ENCODE assay signal across 8 mouse cellular contexts in the genomic region with DNA sequence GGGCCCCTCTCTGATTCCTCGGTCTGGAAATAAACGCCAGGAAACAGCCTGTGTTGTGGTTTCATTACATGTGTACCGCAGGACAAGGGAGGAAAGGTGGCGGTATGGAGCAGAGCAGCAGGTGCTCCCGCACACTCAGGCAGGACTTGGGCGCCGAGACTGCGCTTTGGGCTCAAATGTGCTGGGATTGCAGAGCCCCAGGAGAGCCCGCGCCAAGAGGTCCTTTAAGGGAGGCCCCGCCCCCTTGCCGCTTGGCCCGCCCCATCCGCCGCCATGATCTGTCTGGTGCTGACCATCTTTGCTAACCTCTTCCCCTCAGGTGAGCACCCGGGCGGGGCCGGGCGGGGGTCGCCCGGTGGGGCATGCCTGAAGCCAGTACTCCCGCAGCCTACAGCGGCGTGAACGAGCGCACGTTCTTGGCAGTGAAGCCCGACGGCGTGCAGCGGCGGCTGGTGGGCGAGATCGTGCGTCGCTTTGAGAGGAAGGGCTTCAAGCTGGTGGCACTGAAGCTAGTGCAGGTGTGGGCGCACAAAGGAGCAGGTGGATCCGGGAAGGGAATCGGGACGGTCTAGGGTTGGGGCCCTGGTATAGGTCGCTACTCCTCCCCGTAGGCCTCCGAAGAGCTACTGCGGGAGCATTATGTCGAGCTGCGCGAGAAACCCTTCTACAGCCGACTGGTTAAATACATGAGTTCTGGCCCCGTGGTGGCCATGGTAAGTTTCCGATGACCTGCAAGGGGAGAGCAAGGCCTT. TPM values are rescaled to one million over a fixed set of nuclear protein-coding genes. Genes with fewer than 3 reads are reported as not detected.
DNase-seq lines count a peak whose midpoint lies in the region; ATAC-seq and TF ChIP-seq lines count a peak whose summit lies in the region.

A gene (plus strand): TSS at position 260 of the 752 bp plus-strand sequence.

- H3K9me3 ChIP-seq in ES-Bruce4 (replicated peaks; ENCODE audit: control insufficient read depth, insufficient read depth, low read length, poor library complexity, severe bottlenecking), result no peaks in the 10 kb centered on the region
- no peaks in the 10 kb centered on the region for H3K9me3 ChIP-seq in forebrain, embryonic 10.5 days
- H3K9me3 ChIP-seq in heart, embryonic 16.5 days (replicated peaks; ENCODE audit: control insufficient read depth, low read length), result no peaks in the 10 kb centered on the region
- H3K9me3 ChIP-seq in liver, postnatal 0 days (ENCODE audit: low read length), result no peaks in the 10 kb centered on the region
- H3K9me3 ChIP-seq in neural tube, embryonic 14.5 days (ENCODE audit: control insufficient read depth, low read length), result no peaks in the 10 kb centered on the region

- peaks cover 3% of the 10 kb centered on the region; the same call in 1 of the 2 replicates for H3K36me3 ChIP-seq in ES-Bruce4 (ENCODE audit: control insufficient read depth, insufficient read depth, low read length, poor library complexity, severe bottlenecking)
- H3K36me3 ChIP-seq in forebrain, embryonic 10.5 days (replicated peaks), result peaks cover 74% of the 10 kb centered on the region
- H3K36me3 ChIP-seq in heart, embryonic 16.5 days (ENCODE audit: control insufficient read depth, insufficient read depth), result peaks cover 38% of the 10 kb centered on the region
- H3K36me3 ChIP-seq in liver, postnatal 0 days (replicated peaks; ENCODE audit: insufficient read depth, low read length), result peaks cover 60% of the 10 kb centered on the region
- H3K36me3 ChIP-seq in neural tube, embryonic 14.5 days (ENCODE audit: control insufficient read depth, insufficient read depth, low read length), result peaks cover 65% of the 10 kb centered on the region
- no peaks in the 10 kb centered on the region; the same call in 1 of the 2 replicates for H3K36me3 ChIP-seq in testis, adult 2 months (ENCODE audit: control insufficient read depth, insufficient read depth, low read length)

- peak; percentile 59 for ATAC-seq in heart, embryonic 16.5 days (replicated peaks; ENCODE audit: extremely low read depth, insufficient read depth, low FRiP score)
- peak; percentile 72 for ATAC-seq in liver, postnatal 0 days
- peak; percentile 77 for ATAC-seq in neural tube, embryonic 14.5 days (ENCODE audit: low read depth)

- TF ChIP-seq EP300 in ES-Bruce4 (IDR thresholded peaks at IDR 0.05; ENCODE audit: insufficient read depth, low read depth, low read length), result 0 out of 2 replicates have a peak, but pooled peaks have one; percentile 5
- TF ChIP-seq EP300 in liver, postnatal 0 days (IDR thresholded peaks at IDR 0.05; ENCODE audit: low read depth), result no peak

- H3K4me2 ChIP-seq in heart, embryonic 16.5 days (ENCODE audit: low read depth, low read length), result peak within 1 kb of the TSS; percentile 99
- H3K4me2 ChIP-seq in liver, postnatal 0 days (ENCODE audit: low read depth, low read length), result peak within 1 kb of the TSS; percentile 87
- H3K4me2 ChIP-seq in neural tube, embryonic 14.5 days (ENCODE audit: low read depth, low read length), result peak within 1 kb of the TSS; percentile 95

- DNase-seq in c-Kit-positive CD71-negative TER-119-negative erythroid progenitor cells, embryonic 14.5 days (ENCODE audit: low read depth), result peak; percentile 54
- peak; percentile 77 for DNase-seq in forebrain, embryonic 10.5 days (ENCODE audit: extremely low spot score, low spot score)
- DNase-seq in kidney, postnatal 25 days, result peak; percentile 89 to 92
- DNase-seq in liver, postnatal 0 days, result peak; percentile 91

- H3K4me3 ChIP-seq in ES-Bruce4 (ENCODE audit: low read depth, low read length), result peak within 1 kb of the TSS; percentile 92
- H3K4me3 ChIP-seq in forebrain, embryonic 10.5 days, result peak within 1 kb of the TSS; percentile 83
- H3K4me3 ChIP-seq in heart, embryonic 16.5 days (ENCODE audit: low read length), result peak within 1 kb of the TSS; percentile 90
- peak within 1 kb of the TSS; percentile 86 for H3K4me3 ChIP-seq in liver, postnatal 0 days (ENCODE audit: low read depth, low read length)
- H3K4me3 ChIP-seq in neural tube, embryonic 14.5 days (ENCODE audit: low read depth, low read length), result peak within 1 kb of the TSS; percentile 81
- peak within 1 kb of the TSS; percentile 91 for H3K4me3 ChIP-seq in testis, adult 2 months (ENCODE audit: control insufficient read depth, low read depth, low read length)

- H3K27ac ChIP-seq in ES-Bruce4 (ENCODE audit: insufficient read depth, low read length), result peak within 1 kb of the TSS; percentile 69
- peak within 1 kb of the TSS; percentile 91 for H3K27ac ChIP-seq in forebrain, embryonic 10.5 days
- peak within 1 kb of the TSS; percentile 94 for H3K27ac ChIP-seq in heart, embryonic 16.5 days (ENCODE audit: low read length)
- H3K27ac ChIP-seq in liver, postnatal 0 days (ENCODE audit: low read depth), result peak within 1 kb of the TSS; percentile 76
- H3K27ac ChIP-seq in neural tube, embryonic 14.5 days (ENCODE audit: low read depth, low read length), result peak within 1 kb of the TSS; percentile 83
- H3K27ac ChIP-seq in testis, adult 2 months (ENCODE audit: control insufficient read depth, insufficient read depth, low read depth, low read length), result peak within 1 kb of the TSS; percentile 41

- 1% methylated on average over 50 of the region's 50 CpGs for WGBS in forebrain, embryonic 10.5 days
- WGBS in heart, embryonic 16.5 days, result 2% methylated on average over 50 of the region's 50 CpGs
- 2% methylated on average over 50 of the region's 50 CpGs for WGBS in liver, postnatal 0 days (ENCODE audit: insufficient replicate concordance)
- 1% methylated on average over 49 of the region's 50 CpGs for WGBS in neural tube, embryonic 14.5 days

- TF ChIP-seq CTCF in ES-Bruce4 (IDR thresholded peaks at IDR 0.05; ENCODE audit: low read depth, low read length), result no peak
- peak; percentile 34 for TF ChIP-seq CTCF in liver, postnatal 0 days (IDR thresholded peaks at IDR 0.05; ENCODE audit: low read depth)
- TF ChIP-seq CTCF in testis, adult 2 months (IDR thresholded peaks at IDR 0.05; ENCODE audit: control insufficient read depth, insufficient read depth, insufficient replicate concordance, low read depth, low read length), result no peak; the same call in 1 of the 2 replicates

- H3K9ac ChIP-seq in ES-Bruce4 (ENCODE audit: low read depth, poor library complexity, severe bottlenecking), result peak within 1 kb of the TSS; percentile 68
- H3K9ac ChIP-seq in heart, embryonic 16.5 days (ENCODE audit: low read length), result peak within 1 kb of the TSS; percentile 92
- peak within 1 kb of the TSS; percentile 89 for H3K9ac ChIP-seq in liver, postnatal 0 days (replicated peaks)
- peak within 1 kb of the TSS; percentile 85 for H3K9ac ChIP-seq in neural tube, embryonic 14.5 days (replicated peaks; ENCODE audit: low read depth, low read length)

- no peaks in the 10 kb centered on the region for H3K4me1 ChIP-seq in ES-Bruce4 (ENCODE audit: control insufficient read depth, insufficient read depth, low read length)
- peaks cover 49% of the 10 kb centered on the region for H3K4me1 ChIP-seq in forebrain, embryonic 10.5 days
- peaks cover 30% of the 10 kb centered on the region for H3K4me1 ChIP-seq in heart, embryonic 16.5 days (ENCODE audit: control insufficient read depth, insufficient read depth, low read length)
- H3K4me1 ChIP-seq in liver, postnatal 0 days (ENCODE audit: insufficient read depth), result peaks cover 23% of the 10 kb centered on the region
- H3K4me1 ChIP-seq in neural tube, embryonic 14.5 days (ENCODE audit: control insufficient read depth, insufficient read depth, low read length), result peaks cover 30% of the 10 kb centered on the region
- peaks cover 20% of the 10 kb centered on the region for H3K4me1 ChIP-seq in testis, adult 2 months (ENCODE audit: control insufficient read depth, insufficient read depth, low read length)

- peak; percentile 19 for TF ChIP-seq POLR2A in ES-Bruce4 (IDR thresholded peaks at IDR 0.05; ENCODE audit: insufficient read depth, low read length)
- 0 out of 2 replicates have a peak, but pooled peaks have one; percentile 28 for TF ChIP-seq POLR2A in testis, adult 2 months (IDR thresholded peaks at IDR 0.05; ENCODE audit: control insufficient read depth, low read depth, low read length)

- no peaks in the 10 kb centered on the region for H3K27me3 ChIP-seq in ES-Bruce4 (ENCODE audit: control insufficient read depth, insufficient read depth, low read length, poor library complexity, severe bottlenecking)
- no peaks in the 10 kb centered on the region for H3K27me3 ChIP-seq in forebrain, embryonic 10.5 days (ENCODE audit: poor library complexity, severe bottlenecking)
- H3K27me3 ChIP-seq in heart, embryonic 16.5 days (ENCODE audit: control insufficient read depth, insufficient read depth, low read length), result no peaks in the 10 kb centered on the region
- no peaks in the 10 kb centered on the region for H3K27me3 ChIP-seq in liver, postnatal 0 days (ENCODE audit: insufficient read depth, low read length)
- no peaks in the 10 kb centered on the region for H3K27me3 ChIP-seq in neural tube, embryonic 14.5 days (ENCODE audit: control insufficient read depth, insufficient read depth, low read length)
- no peaks in the 10 kb centered on the region for H3K27me3 ChIP-seq in testis, adult 2 months (ENCODE audit: control insufficient read depth, insufficient read depth, low read length)

RNA-seq across cellular contexts. Expression of the gene that starts here (rescaled TPM):
- polyA plus RNA-seq in ES-Bruce4 (2011; ENCODE audit: insufficient read depth, insufficient read length, low read depth, missing spikeins), result 31.1 and 32.3 TPM in 2 replicates
- 50.1 and 51.8 TPM in 2 replicates for polyA plus RNA-seq in forebrain, embryonic 10.5 days (2016; fragmentation: Nextera tagmentation; extraction: Ambion mirVana)
- polyA plus RNA-seq in heart, embryonic 16.5 days (2015; fragmentation: Nextera tagmentation; extraction: Ambion mirVana), result 38.2 and 42.1 TPM in 2 replicates
- polyA plus RNA-seq in liver, postnatal 0 days (2015; fragmentation: Nextera tagmentation; extraction: Ambion mirVana), result 37.1 and 37.8 TPM in 2 replicates
- 98.0 and 115 TPM in 2 replicates for polyA plus RNA-seq in neural tube, embryonic 14.5 days (2014; fragmentation: Nextera tagmentation; extraction: Ambion mirVana)
- 9.3 and 15.5 TPM in 2 replicates for polyA plus RNA-seq in testis, adult 2 months (2012; rRNA removed)

Comparison
In these comparisons a context has a peak if more than half of its experiments do, and no peak if none do; other contexts are left out.
1. Peak in every context shown above with its lines: DNase-seq, ATAC-seq, H3K4me3 ChIP-seq and H3K27ac ChIP-seq.
2. H3K27ac ChIP-seq: peak in every context shown above with its lines; median percentile 94 in heart, embryonic 16.5 days; 91 in forebrain, embryonic 10.5 days; 83 in neural tube, embryonic 14.5 days; 76 in liver, postnatal 0 days; 69 in ES-Bruce4; 41 in testis, adult 2 months.